Mouse (Mus musculus) lung, embryonic 16.5 days (tissue): Measurements from ENCODE around the gene Bri3. TPM values are rescaled to one million over a fixed set of nuclear protein-coding genes. Genes with fewer than 3 reads are reported as not detected.

Source experiments
- ATAC-seq: fragments of 200-750 bp; cut with Nextera tagmentation; 2 replicates; pipeline ENCODE4 v1.8.0; 2017; ENCODE audit warnings: low read depth, mild to moderate bottlenecking, moderate library complexity
- H3K27ac ChIP-seq: fragments of 300-500 bp; sonication (generic); 2 replicates; pipeline ENCODE4 v1.5.1; 2014; ENCODE audit warnings: mild to moderate bottlenecking, control low read depth, low read length
- H3K27me3 ChIP-seq: fragments of 300-500 bp; sonication (generic); 2 replicates; pipeline ENCODE4 v1.6.1; 2014; ENCODE audit warnings: low read depth, low read length, mixed read lengths; ENCODE audit not compliant: control insufficient read depth, insufficient read depth
- H3K36me3 ChIP-seq: fragments of 300-500 bp; sonication (generic); 2 replicates; pipeline ENCODE4 v1.6.1; 2014; ENCODE audit warnings: low read length; ENCODE audit not compliant: control insufficient read depth, insufficient read depth
- H3K4me1 ChIP-seq: fragments of 300-500 bp; sonication (generic); replicated peaks from 2 replicates; pipeline ENCODE4 v1.6.1; 2014; ENCODE audit warnings: low read length, mixed read lengths; ENCODE audit not compliant: control insufficient read depth, insufficient read depth
- H3K4me2 ChIP-seq: fragments of 300-500 bp; sonication (generic); 2 replicates; pipeline ENCODE4 v1.6.1; 2014; ENCODE audit warnings: low read depth, low read length, control low read depth
- H3K4me3 ChIP-seq: fragments of 300-500 bp; sonication (generic); 2 replicates; pipeline ENCODE4 v1.5.1; 2014; ENCODE audit warnings: mild to moderate bottlenecking, low read length, control low read depth
- H3K9ac ChIP-seq: fragments of 300-500 bp; sonication (generic); 2 replicates; pipeline ENCODE4 v1.6.1; 2014; ENCODE audit warnings: low read length, control low read depth
- H3K9me3 ChIP-seq: fragments of 300-500 bp; sonication (generic); 2 replicates; pipeline ENCODE4 v1.6.1; 2016; ENCODE audit warnings: low read length; ENCODE audit not compliant: control insufficient read depth
- WGBS: fragments of 180-500 bp; shearing (Covaris S2); extraction: QIAGEN DNeasy Blood & Tissue Kit; methylation state at CpG from one replicate; pipeline ENCODE4 v1.1.7; 2014; 5-methylcytosine and 5-hydroxymethylcytosine counted together
- polyA plus RNA-seq: library from polyadenylated mRNA; unstranded; fragments of >200 nt; fragmentation: Nextera tagmentation; extraction: Ambion mirVana; gene quantifications from 2 replicates; pipeline ENCODE4 v1.2.1, GENCODE M21; 2015

Gene Bri3
- 114 and 124 TPM in 2 replicates for polyA plus RNA-seq

GRCm38 (mm10) chr5:144243901-144244487 lies at the start of gene Bri3:
TSS of gene Bri3 (plus strand) at chr5:144244437.
- Histone ChIP-seq H3K4me3 (no peak within 1 kb of the TSS), H3K9me3 (no peaks in the 10 kb centered on the region), H3K27ac (no peak within 1 kb of the TSS), H3K9ac (no peak within 1 kb of the TSS), H3K4me2 (no peak within 1 kb of the TSS), H3K4me1 (peaks cover 13% of the 10 kb centered on the region), H3K27me3 (no peaks in the 10 kb centered on the region), H3K36me3 (no peaks in the 10 kb centered on the region)
- WGBS, result 88% methylated on average over 7 of the region's 7 CpGs
- no peak for ATAC-seq

- no peak overlapping the region for H3K4me3 ChIP-seq
- H3K4me2 ChIP-seq, result no peak overlapping the region
- H3K9ac ChIP-seq, result no peak overlapping the region
- WGBS, result 82% methylated on average over 8 of the region's 8 CpGs
- 0 out of 2 replicates have a peak, but pooled peaks cover 1% of the 10 kb centered on the region for H3K36me3 ChIP-seq
- no peaks in the 10 kb centered on the region for H3K27me3 ChIP-seq
- no peaks in the 10 kb centered on the region; the same call in 1 of the 2 replicates for H3K4me1 ChIP-seq
- ATAC-seq, result no peak
- H3K9me3 ChIP-seq, result no peaks in the 10 kb centered on the region
- no peak overlapping the region for H3K27ac ChIP-seq
Observed at GRCm38 (mm10) chr5:144195567-144195966, 48.7 kb upstream of the Bri3 start.

- no peaks in the 10 kb centered on the region for H3K27me3 ChIP-seq
- H3K9ac ChIP-seq, result no peak overlapping the region
- no peak overlapping the region for H3K4me3 ChIP-seq
- peaks cover 6% of the 10 kb centered on the region; the same call in 1 of the 2 replicates for H3K9me3 ChIP-seq
- H3K4me2 ChIP-seq, result no peak overlapping the region
- H3K36me3 ChIP-seq, result peaks cover 16% of the 10 kb centered on the region
- 76% methylated on average over 11 of the region's 11 CpGs for WGBS
- H3K27ac ChIP-seq, result no peak overlapping the region
- no peaks in the 10 kb centered on the region; the same call in 1 of the 2 replicates for H3K4me1 ChIP-seq
- no peak for ATAC-seq
Observed at GRCm38 (mm10) chr5:144200616-144201015, 43.6 kb upstream of the Bri3 start.

GRCm38 (mm10) chr5:144202430-144202829 lies 41.8 kb upstream of the Bri3 start:
- Histone ChIP-seq H3K27ac (no peak overlapping the region), H3K9ac (no peak overlapping the region), H3K4me2 (no peak overlapping the region), H3K36me3 (peaks cover 19% of the 10 kb centered on the region), H3K4me3 (no peak overlapping the region), H3K27me3 (no peaks in the 10 kb centered on the region), H3K9me3 (peaks cover 6% of the 10 kb centered on the region; the same call in 1 of the 2 replicates), H3K4me1 (no peaks in the 10 kb centered on the region)
- 96% methylated on average over 6 of the region's 6 CpGs for WGBS
- ATAC-seq, result no peak

GRCm38 (mm10) chr5:144203398-144203959 lies 40.8 kb upstream of the Bri3 start:
- H3K27ac ChIP-seq, result no peak overlapping the region
- H3K27me3 ChIP-seq, result no peaks in the 10 kb centered on the region
- no peak overlapping the region for H3K4me2 ChIP-seq
- no peak overlapping the region for H3K9ac ChIP-seq
- ATAC-seq, result no peak
- 91% methylated on average over 10 of the region's 10 CpGs for WGBS
- H3K9me3 ChIP-seq, result peaks cover 6% of the 10 kb centered on the region; the same call in 1 of the 2 replicates
- no peak overlapping the region for H3K4me3 ChIP-seq
- no peaks in the 10 kb centered on the region for H3K4me1 ChIP-seq
- peaks cover 21% of the 10 kb centered on the region for H3K36me3 ChIP-seq

- Histone ChIP-seq H3K9ac (no peak overlapping the region), H3K27ac (no peak overlapping the region), H3K4me2 (no peak overlapping the region), H3K27me3 (no peaks in the 10 kb centered on the region), H3K36me3 (peaks cover 24% of the 10 kb centered on the region), H3K9me3 (peaks cover 6% of the 10 kb centered on the region; the same call in 1 of the 2 replicates), H3K4me3 (no peak overlapping the region), H3K4me1 (no peaks in the 10 kb centered on the region)
- 85% methylated on average over 12 of the region's 12 CpGs for WGBS
- ATAC-seq, result no peak
Observed at GRCm38 (mm10) chr5:144204303-144204702, 39.9 kb upstream of the Bri3 start.

GRCm38 (mm10) chr5:144204911-144205310 lies 39.3 kb upstream of the Bri3 start:
- 76% methylated on average over 10 of the region's 10 CpGs for WGBS
- Histone ChIP-seq H3K9ac (no peak overlapping the region), H3K9me3 (peaks cover 6% of the 10 kb centered on the region; the same call in 1 of the 2 replicates), H3K27ac (no peak overlapping the region), H3K4me1 (no peaks in the 10 kb centered on the region), H3K4me2 (no peak overlapping the region), H3K4me3 (no peak overlapping the region), H3K36me3 (peaks cover 29% of the 10 kb centered on the region), H3K27me3 (no peaks in the 10 kb centered on the region)
- no peak for ATAC-seq

- Histone ChIP-seq H3K9ac (no peak overlapping the region), H3K27me3 (no peaks in the 10 kb centered on the region), H3K4me2 (no peak overlapping the region), H3K9me3 (peaks cover 6% of the 10 kb centered on the region; the same call in 1 of the 2 replicates), H3K27ac (no peak overlapping the region), H3K4me3 (no peak overlapping the region), H3K4me1 (no peaks in the 10 kb centered on the region), H3K36me3 (peaks cover 30% of the 10 kb centered on the region)
- WGBS, result 96% methylated on average over 15 of the region's 15 CpGs
- ATAC-seq, result no peak
Observed at GRCm38 (mm10) chr5:144206069-144206468, 38.2 kb upstream of the Bri3 start.

GRCm38 (mm10) chr5:144207478-144207877 lies 36.8 kb upstream of the Bri3 start:
- Histone ChIP-seq H3K27me3 (no peaks in the 10 kb centered on the region), H3K9ac (no peak overlapping the region), H3K4me3 (no peak overlapping the region), H3K4me2 (no peak overlapping the region), H3K36me3 (peaks cover 25% of the 10 kb centered on the region), H3K9me3 (peaks cover 4% of the 10 kb centered on the region; the same call in 1 of the 2 replicates), H3K27ac (no peak overlapping the region), H3K4me1 (no peaks in the 10 kb centered on the region)
- ATAC-seq, result no peak
- WGBS, result 49% methylated on average over 11 of the region's 11 CpGs
